Mouse (Mus musculus) bone marrow, adult 2 months (tissue): ENCODE results near the gene Cd84.

ENCODE experiments used
- CTCF ChIP-seq: fragments of 200-500 bp; IDR thresholded peaks from 2 replicates; pipeline ENCODE4 v1.5.1; 2011; ENCODE audit warnings: low read length, control low read depth; ENCODE audit not compliant: control insufficient read depth, insufficient read depth
- POLR2A ChIP-seq: fragments of 200-500 bp; IDR thresholded peaks from 2 replicates; pipeline ENCODE4 v1.6.1; 2011; ENCODE audit warnings: low read depth, mild to moderate bottlenecking, control low read depth, low read length, borderline replicate concordance; ENCODE audit not compliant: control insufficient read depth

GRCm38 (mm10) chr1:171796185-171796584, 43.3 kb upstream of the Cd84 start:
- TF ChIP-seq POLR2A (no peak), CTCF (no peak)
